Mouse (Mus musculus) testis, adult 2 months (tissue): ENCODE data around the gene Upb1.

Experiments used
- CTCF ChIP-seq: fragments of 200-500 bp; IDR thresholded peaks from 2 replicates; pipeline ENCODE4 v1.5.1; 2012; ENCODE audit warnings: low read depth, mild to moderate bottlenecking, inconsistent platforms, low read length, moderate library complexity; ENCODE audit not compliant: control insufficient read depth, insufficient read depth, insufficient replicate concordance
- POLR2A ChIP-seq: fragments of 200-500 bp; IDR thresholded peaks from 2 replicates; pipeline ENCODE4 v1.6.1; 2012; ENCODE audit warnings: low read depth, mild to moderate bottlenecking, inconsistent platforms, low read length, moderate library complexity; ENCODE audit not compliant: control insufficient read depth

DNA sequence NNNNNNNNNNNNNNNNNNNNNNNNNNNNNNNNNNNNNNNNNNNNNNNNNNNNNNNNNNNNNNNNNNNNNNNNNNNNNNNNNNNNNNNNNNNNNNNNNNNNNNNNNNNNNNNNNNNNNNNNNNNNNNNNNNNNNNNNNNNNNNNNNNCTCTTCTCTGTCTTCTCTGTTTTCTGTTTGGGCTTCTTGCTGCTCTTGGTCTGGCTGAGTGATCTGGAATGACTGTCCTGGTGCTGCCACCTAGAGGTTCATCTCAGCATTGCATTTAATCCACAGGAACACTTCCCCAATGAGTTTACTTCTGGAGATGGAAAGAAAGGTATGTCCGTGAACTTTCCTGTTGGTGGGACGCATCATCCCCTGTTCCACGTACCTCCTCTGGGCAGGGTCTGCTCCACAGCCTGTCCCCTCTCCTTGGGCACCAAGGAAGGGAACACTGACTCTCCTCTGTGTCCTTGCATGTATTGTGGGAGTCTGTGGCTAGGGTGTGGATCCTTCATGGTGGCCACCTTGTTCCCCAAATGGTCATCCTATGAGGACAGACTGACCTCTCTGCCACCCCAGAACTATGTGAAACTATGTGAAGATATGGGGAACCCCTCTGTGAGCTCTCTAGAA, 35.8 kb downstream of the Upb1 start:
- peak; percentile 31; the same call in 1 of the 2 replicates for TF ChIP-seq CTCF
- TF ChIP-seq POLR2A: no peak
